Comparison of ENCODE assay signal across 26 mouse cellular contexts in genomic region chr5:27433584-27433983, GRCm38 (mm10).
"Had no signal": no experiment of that assay in that cellular context is flagged by ENCODE, and none has a peak within 500 bp of the region (broad histone marks: within the 10 kb centered on the region; RNA-seq: fewer than 3 reads in every experiment).

No protein-coding gene starts in this region.

- DNase-seq: gastrocnemius, postnatal 14 days; gastrocnemius, postnatal 36 days; heart, adult 2 months; heart, postnatal 14 days; heart, postnatal 36 days; kidney, adult 11 months; kidney, adult 2 months; kidney, adult 9 months; kidney, postnatal 14 days; kidney, postnatal 36 days; layer of hippocampus, adult 9-11 months; layer of hippocampus, postnatal 36 days; left cerebral cortex, postnatal 4 days had no signal

- H3K4me2 ChIP-seq: heart, embryonic 11.5 days; heart, embryonic 13.5 days; heart, embryonic 15.5 days; hindbrain, embryonic 13.5 days; hindbrain, embryonic 15.5 days; intestine, embryonic 15.5 days; kidney, embryonic 15.5 days; limb, embryonic 13.5 days; limb, embryonic 15.5 days; liver, embryonic 12.5 days had no signal

- H3K4me3 ChIP-seq: heart, adult 2 months; heart, embryonic 13.5 days; heart, embryonic 15.5 days; hindbrain, embryonic 13.5 days; hindbrain, embryonic 15.5 days; intestine, embryonic 15.5 days; kidney, embryonic 15.5 days; limb, embryonic 13.5 days; limb, embryonic 15.5 days; liver, embryonic 12.5 days had no signal

- H3K27ac ChIP-seq: heart, adult 2 months; heart, embryonic 13.5 days; heart, embryonic 15.5 days; hindbrain, embryonic 13.5 days; hindbrain, embryonic 15.5 days; hindbrain, postnatal 0 days; intestine, embryonic 15.5 days; kidney, embryonic 15.5 days; kidney, postnatal 0 days; limb, embryonic 13.5 days; limb, embryonic 15.5 days; liver, embryonic 12.5 days; liver, embryonic 14.5 days had no signal

- H3K36me3 ChIP-seq: heart, embryonic 13.5 days; heart, embryonic 15.5 days; hindbrain, embryonic 15.5 days; intestine, embryonic 15.5 days; kidney, embryonic 15.5 days; limb, embryonic 13.5 days; limb, embryonic 15.5 days; liver, embryonic 12.5 days had no signal

- H3K9me3 ChIP-seq: heart, embryonic 13.5 days; heart, embryonic 15.5 days; hindbrain, embryonic 13.5 days; hindbrain, embryonic 15.5 days; intestine, embryonic 15.5 days; kidney, embryonic 15.5 days; limb, embryonic 13.5 days; limb, embryonic 15.5 days; liver, embryonic 12.5 days had no signal

- ATAC-seq: hindbrain, postnatal 0 days; intestine, embryonic 15.5 days; liver, embryonic 12.5 days had no signal

- H3K4me1 ChIP-seq: heart, embryonic 13.5 days; heart, embryonic 15.5 days; hindbrain, embryonic 13.5 days; hindbrain, embryonic 15.5 days; intestine, embryonic 15.5 days; kidney, embryonic 15.5 days; limb, embryonic 13.5 days; limb, embryonic 15.5 days; liver, embryonic 12.5 days had no signal

- H3K9ac ChIP-seq: heart, embryonic 13.5 days; heart, embryonic 15.5 days; hindbrain, embryonic 13.5 days; hindbrain, embryonic 15.5 days; intestine, embryonic 15.5 days; kidney, embryonic 15.5 days; limb, embryonic 13.5 days; limb, embryonic 15.5 days; liver, embryonic 12.5 days; liver, embryonic 14.5 days had no signal

- H3K27me3 ChIP-seq: heart, embryonic 13.5 days; heart, embryonic 15.5 days; hindbrain, embryonic 13.5 days; hindbrain, embryonic 15.5 days; intestine, embryonic 15.5 days; kidney, embryonic 15.5 days; limb, embryonic 13.5 days; limb, embryonic 15.5 days; liver, embryonic 12.5 days had no signal
